Mouse (Mus musculus) heart, adult 2 months (tissue): ENCODE data around the gene Cecr2.

Source experiments
- CTCF ChIP-seq: fragments of 200-600 bp; IDR thresholded peaks from 2 replicates; pipeline ENCODE4 v1.8.1; 2022; ENCODE audit warnings: antibody characterized with exemption, mild to moderate bottlenecking, moderate library complexity
- EP300 ChIP-seq: fragments of 200-500 bp; IDR thresholded peaks from 2 replicates; pipeline ENCODE4 v1.6.1; 2011; ENCODE audit warnings: low read depth, low read length, control low read depth; ENCODE audit not compliant: insufficient read depth
- POLR2A ChIP-seq: fragments of 200-500 bp; IDR thresholded peaks from 2 replicates; pipeline ENCODE4 v1.6.1; 2011; ENCODE audit warnings: mild to moderate bottlenecking, low read depth, low read length, control low read depth; ENCODE audit not compliant: insufficient read depth

- TF ChIP-seq CTCF (no peak), POLR2A (no peak), EP300 (no peak)
These were observed 95.0 kb downstream of the Cecr2 start for GRCm38 (mm10) chr6:120761151-120761550.
